In the genomic region with DNA sequence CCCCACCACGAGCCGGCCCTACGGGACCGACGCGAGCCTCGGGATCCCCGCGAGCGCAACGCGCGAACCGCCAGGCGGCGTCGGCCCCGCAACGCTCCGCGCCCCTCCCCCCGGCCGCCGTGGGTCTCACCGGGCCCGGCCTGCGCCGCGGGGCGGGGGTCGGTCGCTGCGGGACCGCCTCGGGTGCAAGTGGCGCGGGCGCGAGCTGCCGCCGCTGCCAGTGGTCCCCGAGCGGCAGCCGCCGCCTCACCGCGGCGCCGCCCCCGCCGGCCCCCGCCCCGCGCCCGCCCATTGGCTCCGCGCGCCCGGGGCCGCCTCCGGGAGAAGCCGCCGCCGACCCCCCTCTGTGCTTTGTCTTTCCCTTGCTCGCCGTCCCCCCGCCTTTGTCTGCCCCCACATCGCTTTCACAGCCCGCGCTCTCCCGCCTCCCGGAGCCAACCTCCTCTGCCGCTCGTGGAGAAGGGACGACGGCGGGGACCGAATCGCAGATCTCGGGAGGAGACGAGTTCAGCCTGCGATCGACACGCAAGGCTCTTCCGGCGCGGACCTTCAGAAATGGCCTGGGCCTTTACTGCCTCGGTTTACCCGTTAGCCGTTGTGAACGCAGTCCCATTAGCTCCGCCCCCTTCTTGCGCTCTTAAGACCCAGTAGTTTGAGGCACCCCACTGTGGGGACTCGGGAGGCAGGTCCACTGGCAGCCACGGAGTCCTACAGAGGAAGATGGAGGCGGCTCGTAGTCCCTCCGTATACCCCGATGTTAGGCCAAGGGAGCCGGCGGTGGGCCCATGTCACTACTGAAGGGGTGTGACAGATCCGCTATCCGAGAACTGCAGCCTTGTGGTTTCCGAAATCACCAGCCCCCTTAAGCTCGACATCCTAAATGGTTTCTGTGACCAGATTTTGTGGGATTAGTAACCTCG, we compare ENCODE assay signal across 1 mouse cellular context.
TF ChIP-seq lines count a peak whose summit lies in the region.

No protein-coding gene starts in this region.

TF ChIP-seq in MEL, 35 proteins besides CTCF, POLR2A, EP300 and RAD21 (continued from another document):
- TF ChIP-seq MYB (IDR thresholded peaks at IDR 0.05; ENCODE audit: low read depth, low read length) = peak; percentile 38; the same call in 1 of the 2 replicates
- TF ChIP-seq ZMIZ1 (IDR thresholded peaks at IDR 0.05; ENCODE audit: low read depth, low read length) = 0 out of 2 replicates have a peak, but pooled peaks have one; percentile 67
- peak; percentile 95; the same call in 1 of the 2 replicates for TF ChIP-seq MAZ (IDR thresholded peaks at IDR 0.05; ENCODE audit: low read depth, low read length)
- peak; percentile 62 for TF ChIP-seq TAL1 (IDR thresholded peaks at IDR 0.05; ENCODE audit: low read length)
- peak; percentile 73 for TF ChIP-seq POLR2AphosphoS2 (IDR thresholded peaks at IDR 0.05; ENCODE audit: low read length)
- no peak for TF ChIP-seq GATA1 (IDR thresholded peaks at IDR 0.05; ENCODE audit: low read depth, low read length)
- no peak for TF ChIP-seq POLR2AphosphoS5 (IDR thresholded peaks at IDR 0.05; ENCODE audit: borderline replicate concordance, low read depth, low read length)
- TF ChIP-seq NRF1 (IDR thresholded peaks at IDR 0.05; ENCODE audit: insufficient read depth, low read depth, low read length, poor library complexity, severe bottlenecking) = no peak; the same call in 1 of the 2 replicates
- TF ChIP-seq SIN3A (IDR thresholded peaks at IDR 0.05; ENCODE audit: low read length) = peak; percentile 79
- TF ChIP-seq TBP (IDR thresholded peaks at IDR 0.05; ENCODE audit: low read depth, low read length) = no peak
- peak; percentile 50; the same call in 1 of the 2 replicates for TF ChIP-seq HCFC1 (IDR thresholded peaks at IDR 0.05; ENCODE audit: low read depth, low read length)
- 0 out of 2 replicates have a peak, but pooled peaks have one; percentile 20 for TF ChIP-seq ELF1 (IDR thresholded peaks at IDR 0.05; ENCODE audit: low read depth, low read length)
- TF ChIP-seq NELFE (IDR thresholded peaks at IDR 0.05; ENCODE audit: low read depth, low read length) = peak; percentile 78
